Mouse (Mus musculus) E14TG2a.4 (cell line): Measurements from ENCODE around the gene Olfr1029.
"Not testable (repeated sequence)": the region's sequence is repeated elsewhere in the genome, so short reads cannot be mapped to it uniquely, and the experiment has no call there.

Experiments
- H3K27me3 ChIP-seq: 2 replicates; pipeline ENCODE4 v1.6.1; 2014; ENCODE audit warnings: low read length, control low read depth; ENCODE audit not compliant: insufficient read depth
- H3K36me3 ChIP-seq: 2 replicates; pipeline ENCODE4 v1.6.1; 2014; ENCODE audit warnings: low read length, control low read depth; ENCODE audit not compliant: insufficient read depth
- H3K4me1 ChIP-seq: replicated peaks from 2 replicates; pipeline ENCODE4 v1.6.1; 2014; ENCODE audit warnings: low read depth, low read length, control low read depth
- H3K4me3 ChIP-seq: replicated peaks from 2 replicates; pipeline ENCODE4 v1.5.1; 2014; ENCODE audit warnings: mild to moderate bottlenecking, low read length
- H3K9me3 ChIP-seq: 2 replicates; pipeline ENCODE4 v1.6.1; 2014; ENCODE audit warnings: low read length, control low read depth
- CTCF ChIP-seq: conservative IDR thresholded peaks from 2 replicates; pipeline ENCODE4 v1.5.1; 2014; ENCODE audit warnings: low read length
- NANOG ChIP-seq: IDR thresholded peaks from 2 replicates; pipeline ENCODE4 v1.6.1; 2014; ENCODE audit warnings: borderline replicate concordance, low read length, mixed read lengths
- POU5F1 ChIP-seq: IDR thresholded peaks from 2 replicates; pipeline ENCODE4 v1.6.1; 2014; ENCODE audit warnings: low read length, borderline replicate concordance

Gene Olfr1029

DNA sequence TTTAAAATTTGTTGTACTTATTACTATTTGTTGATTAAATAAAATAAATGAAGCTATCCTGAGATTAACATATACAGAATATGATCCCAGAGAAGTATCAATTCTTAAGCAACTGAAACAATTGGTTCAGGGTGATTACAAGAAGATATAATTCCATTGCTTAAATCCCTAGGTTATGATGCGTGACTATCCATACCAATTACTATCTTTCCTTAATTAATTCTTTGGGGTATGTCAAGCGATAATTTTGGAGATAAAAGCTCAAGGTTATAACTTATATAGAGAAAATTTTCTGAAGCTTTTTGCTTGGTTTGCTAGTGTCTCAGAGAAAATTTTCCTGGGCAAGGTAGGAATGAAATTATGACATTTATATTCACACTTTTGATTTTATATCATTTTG lies at the start of gene Olfr1029:
Gene Olfr1029, plus strand, starts transcription at position 301 of the 400 bp plus-strand sequence.
- Histone ChIP-seq H3K27me3 (no peaks in the 10 kb centered on the region), H3K36me3 (no peaks in the 10 kb centered on the region), H3K4me3 (no peak within 1 kb of the TSS), H3K9me3 (no peaks in the 10 kb centered on the region), H3K4me1 (no peaks in the 10 kb centered on the region)
- TF ChIP-seq NANOG (no peak), CTCF (no peak), POU5F1 (no peak)

DNA sequence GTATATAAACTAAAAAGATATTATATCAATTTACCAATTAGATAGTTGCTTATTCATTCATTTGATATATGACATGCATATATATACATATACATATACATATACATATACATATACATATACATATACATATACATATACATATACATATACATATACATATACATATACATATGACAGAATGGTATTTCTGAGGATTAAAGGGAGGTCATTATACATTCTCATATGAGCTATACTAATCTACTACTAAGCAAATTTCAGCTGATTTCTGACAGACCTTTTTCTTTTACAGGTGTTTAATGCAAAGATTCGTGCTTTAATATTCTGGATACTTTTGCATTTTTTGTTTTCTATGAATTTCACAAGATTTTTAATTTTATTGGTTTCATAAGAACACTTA lies 23.6 kb upstream of the Olfr1029 start, which contains the start of gene Olfr1028:
Gene Olfr1028, plus strand, starts transcription at position 301 of the 400 bp plus-strand sequence.
- Histone ChIP-seq H3K9me3 (no peaks in the 10 kb centered on the region), H3K4me3 (no peak within 1 kb of the TSS), H3K27me3 (no peaks in the 10 kb centered on the region), H3K4me1 (no peaks in the 10 kb centered on the region), H3K36me3 (no peaks in the 10 kb centered on the region)
- TF ChIP-seq POU5F1 (no peak), CTCF (no peak), NANOG (no peak)

DNA sequence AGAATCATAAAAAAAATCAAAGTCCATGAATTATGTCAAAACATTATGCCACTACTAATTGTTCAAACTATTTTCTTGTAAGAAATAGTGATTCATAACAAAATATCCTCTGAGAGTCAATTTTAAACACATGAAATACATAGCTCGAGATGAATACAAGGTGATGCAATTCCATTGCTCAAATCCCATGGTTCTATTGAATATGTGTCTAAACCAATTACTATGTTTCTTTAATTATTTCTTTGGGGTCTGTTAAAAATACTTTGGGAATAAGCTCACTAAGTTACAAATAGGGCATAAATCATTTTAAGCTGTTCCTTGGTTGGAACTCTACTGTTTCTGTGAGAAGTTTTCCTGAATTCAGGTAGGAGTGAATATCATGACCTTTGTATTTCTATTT lies 5.3 kb downstream of the Olfr1029 start, which contains the start of gene Olfr1030:
Gene Olfr1030, plus strand, starts transcription at position 301 of the 400 bp plus-strand sequence.
- Histone ChIP-seq H3K4me3 (no peak within 1 kb of the TSS), H3K4me1 (no peaks in the 10 kb centered on the region), H3K27me3 (no peaks in the 10 kb centered on the region), H3K36me3 (no peaks in the 10 kb centered on the region), H3K9me3 (no peaks in the 10 kb centered on the region)
- no peak for TF ChIP-seq POU5F1
- TF ChIP-seq CTCF = no peak
- TF ChIP-seq NANOG = no peak

DNA sequence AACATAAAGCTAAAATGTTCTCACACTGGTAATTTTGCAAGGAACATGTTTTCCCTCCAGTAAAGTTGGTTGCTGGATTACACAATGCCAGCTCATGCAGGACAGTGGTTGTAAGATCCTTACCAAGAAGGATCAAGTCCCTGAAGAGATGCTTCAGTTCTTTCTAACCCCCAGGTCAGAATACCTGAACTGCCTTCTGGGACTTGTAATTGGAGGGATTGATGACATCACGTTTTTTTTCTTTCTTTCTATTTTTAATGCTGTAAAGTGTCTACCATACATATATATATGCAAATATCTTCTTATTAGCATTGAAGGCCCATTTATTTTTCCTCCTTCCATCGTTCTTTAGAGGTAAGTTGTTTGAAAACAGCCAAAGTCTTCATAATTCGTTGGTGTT lies 16.3 kb downstream of the Olfr1029 start, which contains the start of gene Olfr1031:
Gene Olfr1031, plus strand, starts transcription at position 301 of the 400 bp plus-strand sequence.
- Histone ChIP-seq H3K36me3 (no peaks in the 10 kb centered on the region), H3K4me1 (no peaks in the 10 kb centered on the region), H3K9me3 (no peaks in the 10 kb centered on the region), H3K27me3 (no peaks in the 10 kb centered on the region), H3K4me3 (no peak within 1 kb of the TSS)
- no peak for TF ChIP-seq CTCF
- TF ChIP-seq POU5F1 = no peak
- TF ChIP-seq NANOG = no peak

DNA sequence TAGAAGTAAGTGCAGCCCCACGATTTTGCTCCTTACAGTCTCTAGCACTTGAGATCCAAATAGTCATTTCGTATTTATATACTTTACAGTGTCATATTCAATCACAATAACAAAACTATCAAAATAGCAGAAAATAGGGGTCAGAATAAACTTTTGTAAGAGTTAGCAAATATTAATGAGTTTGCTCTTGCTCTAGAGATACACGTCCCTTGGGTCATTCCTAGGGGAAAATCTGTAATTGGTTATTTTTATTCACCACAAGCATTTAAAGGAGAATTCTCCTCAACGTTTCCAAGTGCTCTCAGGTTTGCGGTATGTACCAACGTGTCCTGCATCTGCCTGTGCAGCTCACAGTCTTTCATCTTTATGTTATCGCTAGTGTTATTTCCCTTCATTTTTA lies 31.5 kb downstream of the Olfr1029 start, which contains the start of gene Olfr1032:
Gene Olfr1032, plus strand, starts transcription at position 301 of the 400 bp plus-strand sequence.
- H3K27me3 ChIP-seq = no peaks in the 10 kb centered on the region
- H3K4me3 ChIP-seq = no peak within 1 kb of the TSS
- no peaks in the 10 kb centered on the region for H3K4me1 ChIP-seq
- H3K36me3 ChIP-seq = no peaks in the 10 kb centered on the region
- H3K9me3 ChIP-seq = no peaks in the 10 kb centered on the region
- TF ChIP-seq POU5F1 (no peak), CTCF (no peak), NANOG (no peak)

DNA sequence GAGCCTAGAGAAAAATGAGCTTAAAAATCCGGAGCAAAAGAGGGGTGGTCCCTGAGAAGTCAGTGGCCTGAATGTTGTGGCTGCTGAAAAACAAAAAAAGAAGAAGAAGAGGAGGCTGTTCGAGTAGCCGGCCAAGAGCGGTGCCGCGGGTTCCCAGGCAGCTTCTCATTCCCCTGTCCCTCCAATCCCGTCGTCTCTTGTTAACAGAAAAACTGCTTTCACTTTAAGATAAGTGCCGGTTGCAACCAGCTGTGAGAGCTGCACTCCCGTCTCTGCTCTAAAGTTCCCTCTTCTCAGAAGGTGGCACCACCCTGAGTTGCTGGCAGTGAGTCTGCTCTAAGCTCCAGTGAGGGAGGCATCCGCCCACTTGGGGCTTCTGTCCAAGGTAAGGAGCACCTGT lies 46.7 kb downstream of the Olfr1029 start, which contains the start of gene Olfr1033:
Gene Olfr1033, plus strand, starts transcription at position 228 of the 400 bp plus-strand sequence.
- not testable (repeated sequence) for H3K36me3 ChIP-seq, H3K27me3 ChIP-seq, H3K9me3 ChIP-seq, H3K4me1 ChIP-seq, H3K4me3 ChIP-seq

DNA sequence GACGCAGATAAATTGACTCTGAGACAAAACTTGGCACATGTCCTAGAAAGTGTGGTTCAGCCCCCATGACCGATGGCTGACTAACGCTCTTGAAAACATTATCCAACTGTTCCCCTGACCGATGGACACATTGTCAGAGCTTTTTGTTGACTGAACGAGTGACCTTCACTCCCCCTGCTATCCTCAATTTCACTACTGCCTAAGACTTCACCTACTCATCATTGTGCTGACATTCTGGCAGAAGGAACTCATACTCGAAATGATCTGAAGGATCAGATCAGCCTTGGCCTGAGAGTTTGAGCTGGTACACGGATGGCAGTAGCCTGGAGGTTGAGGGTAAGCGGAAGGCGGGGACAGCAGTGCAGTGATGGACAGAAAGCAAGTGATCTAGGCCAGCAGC lies 47.8 kb downstream of the Olfr1029 start:
- not testable (repeated sequence) for H3K9me3 ChIP-seq, H3K36me3 ChIP-seq, H3K4me1 ChIP-seq, H3K4me3 ChIP-seq, H3K27me3 ChIP-seq
